Mouse (Mus musculus): ENCODE data around the gene Gm29049. TPM values are rescaled to one million over a fixed set of nuclear protein-coding genes. Genes with fewer than 3 reads are reported as not detected.
"Not testable (repeated sequence)": the region's sequence is repeated elsewhere in the genome, so short reads cannot be mapped to it uniquely, and the experiment has no call there.

Gene Gm29049
- not detected in 2 replicates for total RNA-seq (2017)

DNA sequence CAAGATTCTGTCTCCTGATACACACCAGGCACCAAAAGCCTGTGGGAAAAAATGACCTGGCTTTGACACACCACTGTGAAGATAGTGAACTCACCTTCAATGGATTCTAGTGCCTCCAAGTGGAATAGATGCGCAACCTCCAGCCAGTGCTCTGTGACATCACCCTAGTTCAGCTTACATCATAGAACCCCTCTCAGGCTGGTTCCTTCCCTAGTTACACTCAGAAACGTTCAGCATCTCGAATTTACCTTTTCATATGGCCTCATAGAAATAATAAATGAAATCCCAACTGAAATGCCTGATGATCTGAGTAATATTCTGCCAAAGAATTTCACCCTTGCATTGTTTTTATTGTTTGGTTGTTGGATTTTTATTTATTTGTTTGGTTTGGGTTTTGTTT is at the start of gene Gm29049:
TSS of gene Gm29049 (minus strand) at position 101 of the 400 bp plus-strand sequence.
- ATAC-seq (replicated peaks; ENCODE audit: low read depth, poor library complexity, severe bottlenecking) = not testable (repeated sequence)

Other genes with a start within 250 kb of the Gm29049 start
- not detected in 2 replicates for gene Gm20825, start 74.3 kb upstream of the Gm29049 start, total RNA-seq (2017)

All from common myeloid progenitor, adult 5-6 weeks (primary cell).